Mouse (Mus musculus) midbrain, embryonic 14.5 days (tissue): ENCODE measurements around the gene St3gal4. TPM values are rescaled to one million over a fixed set of nuclear protein-coding genes. Genes with fewer than 3 reads are reported as not detected.

Experiments
- ATAC-seq: fragments of 200-750 bp; cut with Nextera tagmentation; 2 replicates; pipeline ENCODE4 v1.8.0; 2017; ENCODE audit warnings: moderate number of reproducible peaks, moderate library complexity; ENCODE audit not compliant: low FRiP score, low TSS enrichment
- DNase-seq: peaks from one replicate; pipeline ENCODE4 v3.0.0-alpha.2; 2015
- H3K27ac ChIP-seq: fragments of 300-500 bp; sonication (generic); replicated peaks from 2 replicates; pipeline ENCODE4 v1.5.1; 2014; ENCODE audit warnings: mild to moderate bottlenecking, low read depth, low read length, moderate library complexity
- H3K27me3 ChIP-seq: fragments of 300-500 bp; sonication (generic); 2 replicates; pipeline ENCODE4 v1.6.1; 2014; ENCODE audit warnings: low read length, control low read depth, mixed read lengths; ENCODE audit not compliant: control insufficient read depth, insufficient read depth
- H3K36me3 ChIP-seq: fragments of 300-500 bp; sonication (generic); 2 replicates; pipeline ENCODE4 v1.6.1; 2014; ENCODE audit warnings: low read length, control low read depth; ENCODE audit not compliant: control insufficient read depth, insufficient read depth
- H3K4me1 ChIP-seq: fragments of 300-500 bp; sonication (generic); 2 replicates; pipeline ENCODE4 v1.6.1; 2014; ENCODE audit warnings: mild to moderate bottlenecking, antibody characterized with exemption, low read length, control low read depth; ENCODE audit not compliant: control insufficient read depth, insufficient read depth
- H3K4me2 ChIP-seq: fragments of 300-500 bp; sonication (generic); 2 replicates; pipeline ENCODE4 v1.6.1; 2014; ENCODE audit warnings: mild to moderate bottlenecking, low read length, moderate library complexity
- H3K4me3 ChIP-seq: fragments of 300-500 bp; sonication (generic); replicated peaks from 2 replicates; pipeline ENCODE4 v1.5.1; 2014; ENCODE audit warnings: low read depth, low read length
- H3K9ac ChIP-seq: fragments of 300-500 bp; sonication (generic); replicated peaks from 2 replicates; pipeline ENCODE4 v1.6.1; 2014; ENCODE audit warnings: mild to moderate bottlenecking, low read length, moderate library complexity
- H3K9me3 ChIP-seq: fragments of 300-500 bp; sonication (generic); 2 replicates; pipeline ENCODE4 v1.6.1; 2016; ENCODE audit warnings: low read length, control low read depth, mixed read lengths; ENCODE audit not compliant: control insufficient read depth
- WGBS: fragments of 180-500 bp; shearing (Covaris S2); extraction: QIAGEN DNeasy Blood & Tissue Kit; methylation state at CpG from one replicate; pipeline ENCODE4 v1.1.7; 2014; 5-methylcytosine and 5-hydroxymethylcytosine counted together
- polyA plus RNA-seq: library from polyadenylated mRNA; unstranded; fragments of >200 nt; fragmentation: Nextera tagmentation; extraction: Ambion mirVana; gene quantifications from 2 replicates; pipeline ENCODE4 v1.2.1, GENCODE M21; 2014

The St3gal4 gene
- polyA plus RNA-seq, 1 experiment from 2014 or later: 11.1 TPM

DNA sequence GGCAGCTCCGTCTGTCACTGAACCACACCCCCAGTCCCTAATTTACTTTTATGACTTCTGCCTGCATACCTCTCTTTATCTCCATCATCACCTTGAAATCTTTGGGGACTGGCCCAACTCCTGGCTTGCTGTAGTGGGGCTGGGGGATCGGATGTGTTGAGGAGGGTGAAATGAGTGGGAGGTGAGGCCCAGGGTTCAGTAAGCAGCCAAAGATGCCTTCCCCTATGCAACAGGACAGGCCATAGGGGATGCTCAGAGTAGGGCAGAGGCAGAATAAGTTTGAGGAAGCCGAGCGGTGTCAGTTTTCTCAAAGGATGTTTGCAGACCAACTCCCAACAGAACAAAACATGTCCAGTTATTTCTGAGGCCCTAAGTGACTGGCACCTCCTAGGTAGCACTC is 3.8 kb downstream of the St3gal4 start:
- no peak overlapping the region for H3K9ac ChIP-seq
- H3K36me3 ChIP-seq: no peaks in the 10 kb centered on the region
- H3K27ac ChIP-seq: no peak overlapping the region
- peak overlapping the region; percentile 75; the same call in 1 of the 2 replicates for H3K4me2 ChIP-seq
- no peak overlapping the region; the same call in 1 of the 2 replicates for H3K4me3 ChIP-seq
- no peaks in the 10 kb centered on the region for H3K9me3 ChIP-seq
- DNase-seq: no peak
- peaks cover 17% of the 10 kb centered on the region for H3K4me1 ChIP-seq
- no peak for ATAC-seq
- no peaks in the 10 kb centered on the region for H3K27me3 ChIP-seq
- 58% methylated on average over 4 of the region's 4 CpGs for WGBS

DNA sequence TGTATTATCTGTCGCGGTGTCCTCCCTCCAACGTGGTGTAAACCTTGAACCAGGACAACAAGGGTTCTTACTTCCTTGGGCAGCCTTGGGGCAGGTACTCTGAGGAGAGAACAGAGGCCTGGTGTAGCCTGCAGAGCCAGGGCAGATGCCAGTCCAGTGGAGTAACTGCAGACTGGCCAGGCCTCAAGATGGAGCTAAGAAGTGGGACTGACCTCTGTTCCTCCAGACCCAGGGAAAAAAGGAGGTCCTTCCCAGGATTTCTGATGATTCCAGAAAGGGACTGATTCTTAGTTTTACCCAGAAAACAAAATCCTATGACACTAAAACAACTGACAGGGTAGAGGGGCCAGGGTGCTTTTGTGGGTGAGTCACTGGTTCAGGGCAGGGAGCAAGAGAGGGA is 4.8 kb downstream of the St3gal4 start:
- ATAC-seq: no peak
- Histone ChIP-seq H3K4me3 (no peak overlapping the region), H3K36me3 (no peaks in the 10 kb centered on the region), H3K9me3 (no peaks in the 10 kb centered on the region), H3K9ac (no peak overlapping the region), H3K27me3 (no peaks in the 10 kb centered on the region), H3K4me2 (no peak overlapping the region), H3K27ac (no peak overlapping the region), H3K4me1 (peaks cover 17% of the 10 kb centered on the region)
- DNase-seq: no peak
- WGBS: 89% methylated on average over 3 of the region's 3 CpGs

DNA sequence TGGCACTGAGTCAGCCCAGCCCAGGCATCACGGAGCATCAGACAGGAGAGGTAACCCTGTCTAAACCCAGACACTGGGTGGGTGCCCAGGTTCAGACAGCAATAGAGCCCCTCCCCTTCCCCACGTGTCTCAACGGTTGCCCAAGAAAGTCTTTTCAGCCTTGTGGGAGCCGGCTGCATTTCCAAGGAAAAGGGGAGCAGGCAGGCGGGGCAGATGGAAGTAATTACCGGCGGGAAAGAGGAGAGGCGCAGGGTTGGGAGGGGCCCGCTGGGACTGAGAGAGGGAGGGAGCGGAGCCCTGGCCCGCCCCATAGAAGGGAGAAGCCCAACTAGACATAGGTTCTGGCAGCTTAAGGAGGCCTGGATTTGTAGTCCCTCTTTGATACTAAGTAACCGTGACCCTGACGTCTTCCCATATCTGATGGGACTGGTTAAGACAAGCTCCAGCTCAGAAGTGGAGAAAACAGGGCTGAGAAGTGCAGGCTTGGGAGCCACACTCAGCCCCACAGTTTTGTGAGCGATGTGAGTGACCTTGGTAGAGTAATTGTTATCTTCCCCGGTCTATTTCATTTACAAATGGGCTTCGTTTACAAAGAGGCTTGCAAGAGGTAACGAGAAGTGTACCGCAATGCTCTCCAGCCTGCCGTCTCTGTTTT is 7.0 kb downstream of the St3gal4 start:
- Histone ChIP-seq H3K27me3 (no peaks in the 10 kb centered on the region), H3K4me3 (no peak overlapping the region), H3K4me2 (peak overlapping the region; percentile 13; the same call in 1 of the 2 replicates), H3K36me3 (no peaks in the 10 kb centered on the region), H3K9me3 (no peaks in the 10 kb centered on the region), H3K4me1 (0 out of 2 replicates have a peak, but pooled peaks cover 9% of the 10 kb centered on the region), H3K9ac (no peak overlapping the region), H3K27ac (no peak overlapping the region)
- peak; percentile 39 for DNase-seq
- WGBS: 23% methylated on average over 19 of the region's 19 CpGs
- ATAC-seq: no peak

DNA sequence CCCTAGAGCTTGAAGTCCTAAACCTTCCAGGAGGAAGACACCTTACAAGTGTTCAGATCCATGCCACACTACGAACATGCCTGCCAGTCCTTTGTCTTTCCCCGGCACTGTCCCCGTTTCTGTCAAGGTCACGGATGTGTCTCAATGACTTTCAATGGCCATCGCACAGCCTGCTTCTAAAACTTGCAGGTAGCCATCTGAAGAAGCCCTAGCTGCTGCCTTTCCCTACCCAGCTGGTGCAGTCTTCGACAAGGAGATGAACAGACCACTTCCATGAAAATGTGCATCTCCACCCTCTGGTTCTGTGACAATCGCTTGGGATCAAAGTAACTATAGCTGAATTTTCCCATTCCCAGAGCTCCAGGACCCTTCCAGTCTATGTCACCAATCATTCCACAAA is 7.6 kb downstream of the St3gal4 start:
- Histone ChIP-seq H3K27me3 (no peaks in the 10 kb centered on the region), H3K27ac (no peak overlapping the region), H3K9me3 (no peaks in the 10 kb centered on the region), H3K4me3 (no peak overlapping the region), H3K36me3 (no peaks in the 10 kb centered on the region), H3K4me1 (0 out of 2 replicates have a peak, but pooled peaks cover 9% of the 10 kb centered on the region), H3K4me2 (no peak overlapping the region), H3K9ac (no peak overlapping the region)
- DNase-seq: no peak
- WGBS: 80% methylated on average over 7 of the region's 7 CpGs
- ATAC-seq: no peak

DNA sequence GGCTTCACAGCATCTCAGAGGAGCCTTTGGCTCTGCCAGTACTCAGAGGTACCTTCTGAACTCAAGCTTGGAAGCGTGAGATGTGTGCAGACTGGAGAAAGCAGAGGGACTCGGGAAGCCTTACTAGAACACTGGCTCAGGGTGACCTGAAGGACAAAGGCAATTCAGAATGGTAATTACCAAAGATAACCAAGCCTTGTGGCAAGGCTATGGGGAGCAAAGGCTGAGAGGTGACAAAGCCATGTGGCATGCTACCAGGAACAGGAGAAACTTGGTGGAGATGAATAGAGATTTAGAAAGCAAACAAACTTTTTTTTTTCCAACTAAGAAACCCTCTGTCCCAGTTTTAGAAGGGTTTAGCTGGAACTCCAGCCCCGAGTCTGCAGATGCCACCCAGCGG is 8.5 kb downstream of the St3gal4 start:
- no peaks in the 10 kb centered on the region for H3K9me3 ChIP-seq
- no peak overlapping the region for H3K4me3 ChIP-seq
- no peak overlapping the region for H3K9ac ChIP-seq
- 82% methylated on average over 4 of the region's 4 CpGs for WGBS
- H3K4me1 ChIP-seq: 0 out of 2 replicates have a peak, but pooled peaks cover 6% of the 10 kb centered on the region
- no peak for ATAC-seq
- H3K4me2 ChIP-seq: no peak overlapping the region
- no peaks in the 10 kb centered on the region for H3K36me3 ChIP-seq
- no peak overlapping the region for H3K27ac ChIP-seq
- no peak for DNase-seq
- no peaks in the 10 kb centered on the region for H3K27me3 ChIP-seq

DNA sequence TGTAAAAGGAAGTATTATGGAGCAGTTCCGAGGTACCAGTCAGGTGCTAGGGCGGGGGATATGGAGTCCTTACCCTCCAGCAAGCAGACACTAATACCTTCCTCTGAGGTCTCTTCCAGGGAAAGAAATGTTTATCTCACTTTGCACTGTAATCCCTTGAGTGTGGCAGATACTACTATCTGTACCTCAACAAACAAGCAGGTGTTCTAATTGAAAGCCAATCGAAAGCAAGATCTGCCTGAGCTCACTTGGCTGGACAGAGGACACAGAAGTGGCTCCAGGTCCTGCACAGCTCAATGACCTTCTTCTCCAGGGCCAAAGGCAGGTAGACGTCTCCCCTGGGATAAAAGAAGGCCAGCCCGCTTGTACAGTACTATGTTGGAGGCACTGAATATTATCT is 9.0 kb downstream of the St3gal4 start:
- H3K27ac ChIP-seq: no peak overlapping the region
- DNase-seq: no peak
- no peak overlapping the region for H3K9ac ChIP-seq
- H3K36me3 ChIP-seq: no peaks in the 10 kb centered on the region
- H3K4me2 ChIP-seq: no peak overlapping the region
- H3K4me3 ChIP-seq: no peak overlapping the region
- H3K9me3 ChIP-seq: no peaks in the 10 kb centered on the region
- no peak for ATAC-seq
- 0 out of 2 replicates have a peak, but pooled peaks cover 6% of the 10 kb centered on the region for H3K4me1 ChIP-seq
- WGBS: 93% methylated on average over 5 of the region's 5 CpGs
- H3K27me3 ChIP-seq: no peaks in the 10 kb centered on the region

DNA sequence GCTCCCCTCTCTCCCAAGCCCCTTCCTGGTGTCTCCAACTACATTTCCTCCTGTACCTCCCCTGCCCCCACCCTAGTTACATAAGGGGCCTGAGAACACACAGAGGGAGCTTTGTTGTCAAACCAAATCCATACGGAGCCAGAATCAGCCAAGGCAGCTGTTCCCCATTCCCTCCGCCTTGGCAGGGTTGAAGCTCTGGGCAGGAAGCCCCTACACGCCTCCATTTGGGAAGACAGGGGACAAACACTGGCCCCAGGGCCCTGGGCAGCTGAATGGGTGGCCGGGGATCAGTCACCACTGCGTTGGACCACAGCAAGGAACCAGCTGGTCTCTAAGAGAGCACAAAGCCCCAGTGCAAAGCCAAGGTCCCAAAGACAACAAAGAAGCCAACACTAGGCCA is 10.2 kb downstream of the St3gal4 start:
- ATAC-seq (no peak), DNase-seq (peak; percentile 20)
- Histone ChIP-seq H3K4me2 (no peak overlapping the region), H3K27me3 (no peaks in the 10 kb centered on the region), H3K4me3 (no peak overlapping the region), H3K36me3 (no peaks in the 10 kb centered on the region), H3K4me1 (0 out of 2 replicates have a peak, but pooled peaks cover 6% of the 10 kb centered on the region), H3K9me3 (no peaks in the 10 kb centered on the region), H3K9ac (no peak overlapping the region), H3K27ac (no peak overlapping the region)
- WGBS: 66% methylated on average over 5 of the region's 5 CpGs

DNA sequence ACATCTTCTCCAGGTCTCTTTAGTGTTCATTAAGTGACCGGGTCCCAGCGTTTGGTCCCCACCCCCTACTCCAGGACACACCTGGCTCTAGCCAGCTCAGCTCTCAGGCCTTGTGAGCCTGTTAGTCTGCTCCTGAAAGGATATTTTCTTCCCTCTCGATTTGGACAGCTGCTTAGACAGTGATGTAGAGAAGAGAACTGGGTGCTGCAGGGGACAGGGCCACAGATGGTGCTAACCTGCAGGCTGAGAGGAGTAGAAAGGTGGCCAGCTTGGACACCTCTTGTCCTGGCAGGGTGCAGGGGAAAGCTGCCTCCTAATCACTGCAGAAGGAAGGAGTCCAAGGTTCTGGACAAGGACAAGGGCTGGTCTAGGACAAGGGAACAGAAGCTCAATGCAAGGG is 11.0 kb downstream of the St3gal4 start:
- ATAC-seq (no peak), DNase-seq (no peak)
- Histone ChIP-seq H3K27ac (no peak overlapping the region), H3K4me1 (0 out of 2 replicates have a peak, but pooled peaks cover 6% of the 10 kb centered on the region), H3K9me3 (no peaks in the 10 kb centered on the region), H3K36me3 (no peaks in the 10 kb centered on the region), H3K4me2 (no peak overlapping the region), H3K9ac (no peak overlapping the region), H3K4me3 (no peak overlapping the region), H3K27me3 (no peaks in the 10 kb centered on the region)
- 84% methylated on average over 3 of the region's 3 CpGs for WGBS

DNA sequence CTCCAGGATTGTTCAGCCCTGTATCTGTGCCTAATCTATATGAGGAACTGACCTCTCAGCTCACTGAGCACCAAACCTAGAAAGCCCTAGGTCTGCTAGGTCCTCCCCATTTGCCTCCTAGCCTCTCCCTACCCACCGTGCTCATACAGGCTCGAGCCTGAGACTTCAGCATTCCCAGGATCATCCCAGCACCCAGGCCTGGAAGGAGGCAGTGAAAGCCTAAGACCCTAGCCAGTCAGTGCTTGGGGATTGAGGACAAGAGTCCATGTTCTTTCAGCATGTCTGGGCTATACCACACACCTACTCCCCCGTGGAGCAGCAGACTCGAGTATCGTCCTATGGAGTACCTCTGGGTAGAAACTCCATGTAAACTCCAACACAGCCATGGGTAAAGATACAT is 11.7 kb downstream of the St3gal4 start:
- Histone ChIP-seq H3K9me3 (no peaks in the 10 kb centered on the region), H3K4me1 (0 out of 2 replicates have a peak, but pooled peaks cover 6% of the 10 kb centered on the region), H3K36me3 (no peaks in the 10 kb centered on the region), H3K9ac (no peak overlapping the region), H3K27me3 (no peaks in the 10 kb centered on the region), H3K4me3 (no peak overlapping the region), H3K4me2 (no peak overlapping the region), H3K27ac (no peak overlapping the region)
- 85% methylated on average over 5 of the region's 5 CpGs for WGBS
- ATAC-seq (no peak), DNase-seq (no peak)
